Mouse (Mus musculus) forebrain, embryonic 11.5 days (tissue): ENCODE data around the gene Gm20425. TPM values are rescaled to one million over a fixed set of nuclear protein-coding genes. Genes with fewer than 3 reads are reported as not detected.

Experiments used
- ATAC-seq: fragments of 200-750 bp; cut with Nextera tagmentation; replicated peaks from 2 replicates; pipeline ENCODE4 v1.8.0; 2017; ENCODE audit warnings: moderate TSS enrichment; ENCODE audit not compliant: low FRiP score
- DNase-seq: peaks from one replicate; pipeline ENCODE4 v3.0.0-alpha.2; 2017; ENCODE audit warnings: low spot score
- H3K27ac ChIP-seq: fragments of 300-500 bp; sonication (generic); 2 replicates; pipeline ENCODE4 v1.5.1; 2014; ENCODE audit warnings: low read depth, low read length
- H3K27me3 ChIP-seq: fragments of 300-500 bp; sonication (generic); 2 replicates; pipeline ENCODE4 v1.6.1; 2014; ENCODE audit warnings: mild to moderate bottlenecking, low read length, mixed read lengths; ENCODE audit not compliant: control insufficient read depth, insufficient read depth
- H3K36me3 ChIP-seq: fragments of 300-500 bp; sonication (generic); 2 replicates; pipeline ENCODE4 v1.6.1; 2014; ENCODE audit warnings: mild to moderate bottlenecking, low read length, moderate library complexity, mixed read lengths; ENCODE audit not compliant: control insufficient read depth, insufficient read depth
- H3K4me1 ChIP-seq: fragments of 300-500 bp; sonication (generic); replicated peaks from 2 replicates; pipeline ENCODE4 v1.6.1; 2014; ENCODE audit warnings: low read length, mixed read lengths; ENCODE audit not compliant: control insufficient read depth, insufficient read depth
- H3K4me2 ChIP-seq: fragments of 300-500 bp; sonication (generic); 2 replicates; pipeline ENCODE4 v1.6.1; 2014; ENCODE audit warnings: low read depth, mild to moderate bottlenecking, low read length, moderate library complexity, mixed read lengths; ENCODE audit not compliant: severe bottlenecking
- H3K4me3 ChIP-seq: fragments of 300-500 bp; sonication (generic); 2 replicates; pipeline ENCODE4 v1.5.1; 2014; ENCODE audit warnings: low read depth, low read length
- H3K9ac ChIP-seq: fragments of 300-500 bp; sonication (generic); 2 replicates; pipeline ENCODE4 v1.6.1; 2014; ENCODE audit warnings: low read length
- H3K9me3 ChIP-seq: fragments of 300-500 bp; sonication (generic); 2 replicates; pipeline ENCODE4 v1.6.1; 2016; ENCODE audit warnings: low read length, mixed read lengths; ENCODE audit not compliant: control insufficient read depth
- WGBS: fragments of 180-500 bp; shearing (Covaris S2); extraction: QIAGEN DNeasy Blood & Tissue Kit; methylation state at CpG from one replicate; pipeline ENCODE4 v1.1.7; 2014; 5-methylcytosine and 5-hydroxymethylcytosine counted together
- polyA plus RNA-seq: library from polyadenylated mRNA; unstranded; fragments of >200 nt; fragmentation: Nextera tagmentation; extraction: Ambion mirVana; gene quantifications from 2 replicates; pipeline ENCODE4 v1.2.1, GENCODE M21; 2014

Gm20425 gene
- polyA plus RNA-seq, 1 experiment from 2014 or later: 3.0 TPM

DNA sequence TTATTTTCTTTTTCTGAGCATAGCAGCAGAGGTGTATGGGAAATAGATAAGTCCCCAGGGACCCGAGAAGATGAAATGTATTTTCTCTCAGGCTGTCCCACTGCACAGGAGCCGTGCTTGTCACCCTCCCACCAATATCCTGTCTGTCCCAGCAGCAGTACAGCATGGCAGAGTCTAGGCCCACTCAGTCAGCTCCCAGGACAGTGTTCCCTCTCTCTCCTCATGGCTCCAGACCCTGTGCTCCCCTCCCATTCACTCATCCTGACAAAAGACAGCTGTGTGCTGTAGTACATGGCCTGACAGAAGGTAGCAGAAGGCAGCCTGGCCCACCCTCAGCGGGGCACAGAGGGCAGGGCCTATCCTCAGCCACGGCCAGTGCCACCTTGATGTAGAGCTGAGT is 86.2 kb downstream of the Gm20425 start:
- no peak overlapping the region for H3K4me3 ChIP-seq
- no peaks in the 10 kb centered on the region for H3K36me3 ChIP-seq
- H3K27ac ChIP-seq: no peak overlapping the region
- H3K4me1 ChIP-seq: peaks cover 16% of the 10 kb centered on the region; the same call in 1 of the 2 replicates
- H3K9ac ChIP-seq: no peak overlapping the region
- WGBS: 80% methylated on average over 4 of the region's 4 CpGs
- ATAC-seq (no peak), DNase-seq (no peak)
- H3K27me3 ChIP-seq: no peaks in the 10 kb centered on the region
- H3K9me3 ChIP-seq: no peaks in the 10 kb centered on the region
- no peak overlapping the region for H3K4me2 ChIP-seq

DNA sequence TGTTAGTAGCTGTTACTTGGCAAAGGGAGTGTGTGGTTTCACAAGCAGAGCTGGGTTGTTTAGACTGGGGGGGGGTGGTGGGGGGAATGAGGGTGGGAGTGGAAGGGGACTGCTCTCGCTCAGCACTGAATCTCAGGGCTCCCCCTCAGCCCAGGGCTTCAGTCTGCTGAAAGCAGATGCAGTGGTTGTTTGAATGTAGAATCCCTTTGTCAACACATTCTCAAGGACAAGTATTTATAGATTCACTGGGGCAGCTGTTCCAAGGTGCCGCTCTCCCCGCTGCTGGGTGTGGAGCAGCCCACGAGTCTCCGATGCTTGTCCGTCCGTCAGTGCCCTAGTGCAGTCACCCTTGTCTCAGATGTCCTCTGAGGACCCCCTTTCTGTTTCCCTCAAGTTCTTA is 88.8 kb downstream of the Gm20425 start:
- Histone ChIP-seq H3K4me3 (no peak overlapping the region), H3K27ac (no peak overlapping the region), H3K4me2 (no peak overlapping the region), H3K27me3 (no peaks in the 10 kb centered on the region), H3K9ac (no peak overlapping the region), H3K36me3 (no peaks in the 10 kb centered on the region), H3K9me3 (no peaks in the 10 kb centered on the region), H3K4me1 (peaks cover 8% of the 10 kb centered on the region; the same call in 1 of the 2 replicates)
- DNase-seq (no peak), ATAC-seq (no peak)
- 93% methylated on average over 7 of the region's 7 CpGs for WGBS

GRCm38 (mm10) chr9:103140384-103140783 is 89.7 kb downstream of the Gm20425 start:
- no peak for DNase-seq
- Histone ChIP-seq H3K4me2 (no peak overlapping the region), H3K4me3 (no peak overlapping the region), H3K27ac (no peak overlapping the region), H3K9ac (no peak overlapping the region), H3K27me3 (no peaks in the 10 kb centered on the region), H3K36me3 (no peaks in the 10 kb centered on the region), H3K4me1 (peaks cover 5% of the 10 kb centered on the region; the same call in 1 of the 2 replicates), H3K9me3 (no peaks in the 10 kb centered on the region)
- WGBS: 90% methylated on average over 6 of the region's 6 CpGs
- no peak for ATAC-seq

Other genes starting within 250 kb of the Gm20425 start
- 0.36 and 0.55 TPM in 2 replicates for gene Slco2a1, start 241.6 kb downstream of the Gm20425 start, polyA plus RNA-seq
- 12.5 and 13.6 TPM in 2 replicates for gene Rab6b, start 118.5 kb downstream of the Gm20425 start, polyA plus RNA-seq
- 59.4 and 66.6 TPM in 2 replicates for gene Srprb, start 28.2 kb downstream of the Gm20425 start, polyA plus RNA-seq
- gene Trf, start 137 bp upstream of the Gm20425 start, polyA plus RNA-seq: 11.6 and 15.6 TPM in 2 replicates
- gene 1300017J02Rik, start 74.8 kb upstream of the Gm20425 start, polyA plus RNA-seq: 2.5 and 2.9 TPM in 2 replicates
- 107 and 119 TPM in 2 replicates for gene Topbp1, start 74.9 kb upstream of the Gm20425 start, polyA plus RNA-seq
- gene Cdv3, start 135.5 kb upstream of the Gm20425 start, polyA plus RNA-seq: 150 and 153 TPM in 2 replicates